8 mouse cellular contexts compared by ENCODE assay signal in genomic region chr3:115735540-115735939, GRCm38 (mm10).
"Had no signal": no experiment of that assay in that cellular context is flagged by ENCODE, and none has a peak within 500 bp of the region (broad histone marks: within the 10 kb centered on the region; RNA-seq: fewer than 3 reads in every experiment).

No protein-coding gene starts in this region.

- H3K9me3 ChIP-seq: limb, embryonic 10.5 days; midbrain, embryonic 13.5 days had no signal

- H3K4me2 ChIP-seq: midbrain, embryonic 13.5 days had no signal

- ATAC-seq: midbrain, embryonic 13.5 days had no signal

- DNase-seq: kidney, postnatal 25 days; lung, adult 18-20 months; right cerebral cortex, postnatal 14 days; thymus, postnatal 4 days had no signal

- H3K27ac ChIP-seq: left cerebral cortex, adult 2 months; limb, embryonic 10.5 days; midbrain, embryonic 13.5 days; stomach, postnatal 0 days had no signal

- H3K27me3 ChIP-seq: midbrain, embryonic 13.5 days had no signal

- H3K36me3 ChIP-seq: limb, embryonic 10.5 days; midbrain, embryonic 13.5 days had no signal

- H3K4me3 ChIP-seq: left cerebral cortex, adult 2 months; limb, embryonic 10.5 days; midbrain, embryonic 13.5 days had no signal

- H3K9ac ChIP-seq: midbrain, embryonic 13.5 days had no signal
